Mouse (Mus musculus): Measurements from ENCODE around the gene Tmem56. TPM values are rescaled to one million over a fixed set of nuclear protein-coding genes. Genes with fewer than 3 reads are reported as not detected.

Gene Tmem56
- polyA plus RNA-seq, 1 experiment from 2014 or later, result 18.3 TPM

Other genes with a start within 250 kb of the Tmem56 start
- 1.9 and 2.1 TPM in 2 replicates for gene Rwdd3, start 111.4 kb downstream of the Tmem56 start, polyA plus RNA-seq (2015; fragmentation: Nextera tagmentation; extraction: Ambion mirVana)
- 17.7 and 20.0 TPM in 2 replicates for gene Alg14, start 8.7 kb upstream of the Tmem56 start, polyA plus RNA-seq (2015; fragmentation: Nextera tagmentation; extraction: Ambion mirVana)
- 109 and 120 TPM in 2 replicates for gene Cnn3, start 143.4 kb upstream of the Tmem56 start, polyA plus RNA-seq (2015; fragmentation: Nextera tagmentation; extraction: Ambion mirVana)
- gene Slc44a3, start 249.3 kb upstream of the Tmem56 start, polyA plus RNA-seq (2015; fragmentation: Nextera tagmentation; extraction: Ambion mirVana), result 6.2 and 6.9 TPM in 2 replicates

All from liver, embryonic 13.5 days (tissue).